Mouse (Mus musculus) kidney, embryonic 16.5 days (tissue): ENCODE results near the gene Cd244a. TPM values are rescaled to one million over a fixed set of nuclear protein-coding genes. Genes with fewer than 3 reads are reported as not detected.

Source experiments
- ATAC-seq: fragments of 200-750 bp; cut with Nextera tagmentation; 2 replicates; pipeline ENCODE4 v1.8.0; 2017; ENCODE audit warnings: moderate TSS enrichment; ENCODE audit not compliant: low FRiP score, low TSS enrichment
- H3K27ac ChIP-seq: fragments of 300-500 bp; sonication (generic); 2 replicates; pipeline ENCODE4 v1.5.1; 2014; ENCODE audit warnings: low read length
- H3K27me3 ChIP-seq: fragments of 300-500 bp; sonication (generic); 2 replicates; pipeline ENCODE4 v1.6.1; 2014; ENCODE audit warnings: low read length, control low read depth, mixed read lengths; ENCODE audit not compliant: insufficient read depth
- H3K36me3 ChIP-seq: fragments of 300-500 bp; sonication (generic); 2 replicates; pipeline ENCODE4 v1.6.1; 2014; ENCODE audit warnings: low read length, control low read depth, mixed read lengths; ENCODE audit not compliant: insufficient read depth
- H3K4me1 ChIP-seq: fragments of 300-500 bp; sonication (generic); 2 replicates; pipeline ENCODE4 v1.6.1; 2014; ENCODE audit warnings: low read length, control low read depth, mixed read lengths; ENCODE audit not compliant: insufficient read depth
- H3K4me2 ChIP-seq: fragments of 300-500 bp; sonication (generic); replicated peaks from 2 replicates; pipeline ENCODE4 v1.6.1; 2014; ENCODE audit warnings: low read depth, low read length
- H3K4me3 ChIP-seq: fragments of 300-500 bp; sonication (generic); 2 replicates; pipeline ENCODE4 v1.5.1; 2014; ENCODE audit warnings: mild to moderate bottlenecking, low read length
- H3K9ac ChIP-seq: fragments of 300-500 bp; sonication (generic); replicated peaks from 2 replicates; pipeline ENCODE4 v1.6.1; 2014; ENCODE audit warnings: low read length
- H3K9me3 ChIP-seq: fragments of 300-500 bp; sonication (generic); 2 replicates; pipeline ENCODE4 v1.6.1; 2016; ENCODE audit warnings: low read length, control low read depth
- WGBS: fragments of 180-500 bp; shearing (Covaris S2); extraction: QIAGEN DNeasy Blood & Tissue Kit; methylation state at CpG from one replicate; pipeline ENCODE4 v1.1.7; 2014; 5-methylcytosine and 5-hydroxymethylcytosine counted together
- polyA plus RNA-seq: library from polyadenylated mRNA; unstranded; fragments of >200 nt; fragmentation: Nextera tagmentation; extraction: Ambion mirVana; gene quantifications from 2 replicates; pipeline ENCODE4 v1.2.1, GENCODE M21; 2015

Cd244a gene
- polyA plus RNA-seq, 1 experiment from 2014 or later, result 0.07 TPM

DNA sequence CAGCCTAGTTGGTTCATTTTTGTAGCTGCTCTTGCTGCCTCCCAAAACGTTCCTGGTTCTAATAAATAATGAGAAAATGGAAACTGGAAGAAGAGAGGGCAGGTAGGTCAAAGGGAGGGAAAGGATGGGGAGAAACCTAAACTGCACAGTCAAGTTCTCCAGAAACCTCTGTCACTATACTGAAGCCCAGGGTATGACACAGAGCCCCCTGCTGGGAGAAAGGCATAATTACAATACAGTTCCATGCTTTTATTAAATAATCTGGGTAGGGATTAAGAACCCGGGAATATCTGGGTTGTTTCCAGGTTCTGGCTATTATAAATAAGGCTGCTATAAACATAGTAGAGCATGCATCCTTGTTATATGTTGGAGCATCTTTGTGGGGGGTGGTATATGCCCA lies 55.0 kb downstream of the Cd244a start:
- WGBS, result 37% methylated on average over 2 of the region's 2 CpGs
- no peaks in the 10 kb centered on the region for H3K27me3 ChIP-seq
- no peak for ATAC-seq
- no peak overlapping the region for H3K27ac ChIP-seq
- no peaks in the 10 kb centered on the region for H3K4me1 ChIP-seq
- no peak overlapping the region for H3K4me2 ChIP-seq
- no peak overlapping the region for H3K4me3 ChIP-seq
- no peaks in the 10 kb centered on the region for H3K9me3 ChIP-seq
- no peak overlapping the region for H3K9ac ChIP-seq
- no peaks in the 10 kb centered on the region for H3K36me3 ChIP-seq

DNA sequence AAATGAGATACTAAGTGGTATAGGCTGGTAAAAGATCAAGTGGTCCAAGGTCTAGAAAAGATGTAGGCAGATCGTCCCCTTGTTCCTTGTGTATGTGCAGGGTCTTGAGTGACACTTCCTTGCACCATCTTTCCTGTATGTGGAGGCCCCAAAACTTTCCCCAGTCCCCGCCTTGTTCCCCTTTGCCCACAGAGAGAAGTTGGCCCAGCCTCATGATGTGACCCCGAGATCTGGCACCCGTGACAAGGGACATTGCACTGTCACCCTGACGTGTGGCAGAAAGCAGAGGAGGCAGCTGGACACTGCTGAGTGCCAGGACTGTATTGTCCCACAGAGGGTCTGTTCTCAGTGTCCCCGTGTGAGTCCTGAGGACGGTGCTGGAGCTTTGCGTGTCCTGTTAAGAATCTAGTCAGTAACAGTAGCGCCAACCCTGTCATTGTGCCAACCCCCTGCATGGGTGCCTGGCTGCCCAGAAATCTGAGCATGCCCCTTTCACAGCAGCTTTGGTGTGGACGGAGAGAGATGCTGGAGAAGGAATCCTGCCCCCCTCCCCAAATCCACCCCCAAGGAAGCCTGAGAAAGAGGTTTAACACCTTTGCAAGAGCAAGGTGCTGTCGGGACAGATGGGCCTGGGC lies 58.0 kb downstream of the Cd244a start:
- WGBS, result 68% methylated on average over 11 of the region's 11 CpGs
- Histone ChIP-seq H3K4me1 (no peaks in the 10 kb centered on the region), H3K36me3 (no peaks in the 10 kb centered on the region)

DNA sequence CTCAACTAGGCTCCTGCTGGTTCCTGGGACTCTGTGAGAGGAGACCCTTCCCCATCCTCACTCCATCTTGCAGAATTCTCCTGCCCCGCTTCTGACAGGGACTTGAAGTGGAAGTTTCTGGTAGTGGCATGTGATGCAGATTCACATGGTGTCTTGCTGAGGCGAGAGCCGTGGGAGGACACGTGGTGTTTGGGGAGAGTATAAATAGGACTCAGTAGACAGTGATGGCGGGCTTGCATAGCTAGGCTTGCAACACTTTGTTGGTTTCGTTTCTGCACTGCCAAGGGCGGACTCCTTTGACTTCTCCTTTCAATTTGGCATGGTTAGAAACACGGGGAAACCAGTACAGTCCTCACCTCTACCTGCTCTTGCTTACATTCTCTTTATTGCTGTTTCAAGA lies 60.0 kb downstream of the Cd244a start:
- Histone ChIP-seq H3K36me3 (no peaks in the 10 kb centered on the region), H3K27ac (no peak overlapping the region), H3K4me1 (no peaks in the 10 kb centered on the region), H3K9me3 (no peaks in the 10 kb centered on the region; the same call in 1 of the 2 replicates), H3K27me3 (no peaks in the 10 kb centered on the region), H3K4me3 (no peak overlapping the region), H3K9ac (no peak overlapping the region), H3K4me2 (no peak overlapping the region)
- ATAC-seq, result no peak
- WGBS, result 86% methylated on average over 8 of the region's 8 CpGs

More for the DNA sequence above, 58.0 kb downstream of the Cd244a start:
- no peak for ATAC-seq
- Histone ChIP-seq H3K4me3 (no peak overlapping the region), H3K9ac (no peak overlapping the region), H3K4me2 (no peak overlapping the region), H3K9me3 (no peaks in the 10 kb centered on the region), H3K27ac (no peak overlapping the region), H3K27me3 (no peaks in the 10 kb centered on the region)

DNA sequence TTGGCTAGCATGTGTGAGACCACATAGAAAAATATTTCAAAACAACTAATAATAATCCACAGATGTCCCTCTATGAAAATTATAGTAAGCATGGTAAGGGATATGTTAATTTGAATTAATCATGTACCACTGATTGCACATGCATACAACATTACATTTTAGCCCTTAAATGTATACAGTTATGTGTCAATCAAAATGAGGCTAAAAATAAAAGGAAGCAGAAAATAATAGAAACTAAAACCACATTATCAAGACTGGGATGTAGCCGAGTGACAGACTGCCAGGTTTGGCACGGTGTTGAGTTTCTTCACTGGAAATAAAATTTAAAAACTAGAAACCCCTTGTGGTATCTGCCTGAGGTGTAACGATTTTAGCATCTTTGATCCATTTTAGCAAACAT lies 60.7 kb downstream of the Cd244a start:
- no peaks in the 10 kb centered on the region for H3K4me1 ChIP-seq
- no peak overlapping the region for H3K4me3 ChIP-seq
- no peaks in the 10 kb centered on the region; the same call in 1 of the 2 replicates for H3K9me3 ChIP-seq
- ATAC-seq, result no peak
- 83% methylated on average over 3 of the region's 3 CpGs for WGBS
- H3K27ac ChIP-seq, result no peak overlapping the region
- no peaks in the 10 kb centered on the region for H3K27me3 ChIP-seq
- no peak overlapping the region for H3K4me2 ChIP-seq
- no peak overlapping the region for H3K9ac ChIP-seq
- H3K36me3 ChIP-seq, result no peaks in the 10 kb centered on the region

DNA sequence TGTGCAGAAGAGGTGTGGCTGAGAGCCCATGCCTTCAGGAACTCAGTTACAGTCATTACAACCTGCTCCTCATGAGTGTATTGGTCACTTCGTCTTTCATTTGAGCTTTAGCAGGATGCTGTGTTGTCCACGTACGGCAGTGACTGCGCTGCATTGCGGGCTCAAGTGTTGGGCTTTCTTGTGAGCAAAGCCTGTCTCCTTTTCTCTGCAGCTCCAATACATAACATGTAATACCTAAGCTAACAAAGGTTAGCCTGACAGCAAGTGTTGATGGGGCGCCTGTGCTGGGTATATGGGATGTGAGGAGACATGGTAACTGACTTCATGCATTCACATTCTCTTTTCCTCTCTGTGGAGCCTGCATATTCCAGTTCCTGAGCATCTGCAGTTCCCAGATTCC lies 61.1 kb downstream of the Cd244a start:
- Histone ChIP-seq H3K9ac (no peak overlapping the region), H3K4me2 (no peak overlapping the region), H3K27me3 (no peaks in the 10 kb centered on the region), H3K36me3 (no peaks in the 10 kb centered on the region), H3K4me3 (no peak overlapping the region), H3K9me3 (no peaks in the 10 kb centered on the region; the same call in 1 of the 2 replicates), H3K27ac (no peak overlapping the region), H3K4me1 (no peaks in the 10 kb centered on the region)
- WGBS, result 90% methylated on average over 6 of the region's 6 CpGs
- no peak for ATAC-seq

DNA sequence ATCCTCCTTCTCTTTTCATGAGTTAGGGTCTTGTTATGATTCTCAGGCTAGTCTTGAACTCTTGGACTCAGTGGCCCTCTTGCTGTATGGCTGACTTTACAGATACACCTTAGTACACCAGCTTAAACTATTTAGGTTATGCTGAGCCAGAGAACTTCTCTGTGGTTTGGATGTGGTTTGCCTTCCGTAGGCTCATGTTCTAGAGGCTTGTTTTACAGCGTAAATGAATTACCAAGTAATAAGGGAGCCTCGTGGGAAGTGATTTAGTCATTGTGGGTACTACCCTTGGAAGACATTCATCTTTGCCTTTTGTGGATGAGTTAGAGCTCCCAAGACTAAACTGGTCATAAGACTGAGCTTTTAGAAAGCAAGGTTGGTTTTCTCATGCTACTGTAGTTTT lies 68.8 kb downstream of the Cd244a start:
- Histone ChIP-seq H3K9me3 (no peaks in the 10 kb centered on the region; the same call in 1 of the 2 replicates), H3K4me3 (no peak overlapping the region), H3K4me2 (no peak overlapping the region), H3K4me1 (no peaks in the 10 kb centered on the region), H3K27me3 (no peaks in the 10 kb centered on the region), H3K36me3 (no peaks in the 10 kb centered on the region), H3K27ac (no peak overlapping the region), H3K9ac (no peak overlapping the region)
- WGBS, result 81% methylated on average over 3 of the region's 3 CpGs
- no peak for ATAC-seq

DNA sequence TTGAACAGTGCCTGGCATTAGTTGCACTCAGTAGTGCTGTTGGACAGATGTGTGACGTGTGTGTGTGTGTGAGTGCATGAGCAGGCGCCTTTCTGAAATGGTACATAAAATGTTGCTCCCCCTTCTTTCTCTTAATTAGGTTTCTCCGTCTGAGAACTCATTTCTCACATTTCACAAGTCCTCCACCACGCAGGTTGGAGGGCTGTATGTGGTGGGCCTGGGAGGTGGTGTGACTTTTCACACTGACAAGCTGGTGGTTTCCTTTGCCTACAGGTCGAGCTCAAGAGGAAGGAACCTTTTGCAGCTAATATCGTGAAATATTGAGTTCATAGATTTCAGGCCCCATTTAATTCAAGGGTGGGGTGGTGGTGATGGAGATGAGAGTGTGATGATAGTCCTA lies 70.2 kb downstream of the Cd244a start:
- no peak overlapping the region for H3K4me3 ChIP-seq
- whole genome bisulfite sequencing, result 42% methylated on average over 6 of the region's 6 CpGs

DNA sequence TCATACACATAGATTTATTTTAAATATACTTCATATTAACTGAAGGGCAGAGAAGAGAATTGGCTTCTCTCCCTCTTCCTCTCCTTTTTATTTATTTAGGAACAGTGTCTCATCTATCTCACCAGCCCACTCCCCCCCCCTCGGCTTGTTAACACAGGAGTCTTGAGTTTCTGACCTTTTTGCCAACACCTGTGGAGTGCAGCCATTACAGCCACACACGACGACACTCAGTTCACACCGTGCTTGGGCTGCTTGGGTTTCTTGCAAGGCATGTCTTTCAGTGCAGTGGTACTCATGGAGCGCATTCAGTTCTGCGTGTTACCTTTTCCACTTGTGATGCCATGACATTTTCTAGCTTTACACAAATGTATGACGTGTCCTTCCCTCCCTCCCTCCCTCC lies 71.0 kb downstream of the Cd244a start:
- no peak for ATAC-seq
- H3K36me3 ChIP-seq, result no peaks in the 10 kb centered on the region
- no peaks in the 10 kb centered on the region for H3K27me3 ChIP-seq
- H3K4me1 ChIP-seq, result no peaks in the 10 kb centered on the region
- H3K9me3 ChIP-seq, result no peaks in the 10 kb centered on the region
- 50% methylated on average over 7 of the region's 7 CpGs for WGBS
- H3K4me3 ChIP-seq, result no peak overlapping the region
- no peak overlapping the region for H3K27ac ChIP-seq
- H3K9ac ChIP-seq, result no peak overlapping the region
- H3K4me2 ChIP-seq, result no peak overlapping the region

More for the DNA sequence above, 70.2 kb downstream of the Cd244a start:
- no peak for ATAC-seq
- H3K4me2 ChIP-seq, result no peak overlapping the region
- H3K27ac ChIP-seq, result no peak overlapping the region
- no peaks in the 10 kb centered on the region for H3K27me3 ChIP-seq
- no peaks in the 10 kb centered on the region; the same call in 1 of the 2 replicates for H3K9me3 ChIP-seq
- H3K36me3 ChIP-seq, result no peaks in the 10 kb centered on the region
- H3K9ac ChIP-seq, result no peak overlapping the region
- no peaks in the 10 kb centered on the region for H3K4me1 ChIP-seq

DNA sequence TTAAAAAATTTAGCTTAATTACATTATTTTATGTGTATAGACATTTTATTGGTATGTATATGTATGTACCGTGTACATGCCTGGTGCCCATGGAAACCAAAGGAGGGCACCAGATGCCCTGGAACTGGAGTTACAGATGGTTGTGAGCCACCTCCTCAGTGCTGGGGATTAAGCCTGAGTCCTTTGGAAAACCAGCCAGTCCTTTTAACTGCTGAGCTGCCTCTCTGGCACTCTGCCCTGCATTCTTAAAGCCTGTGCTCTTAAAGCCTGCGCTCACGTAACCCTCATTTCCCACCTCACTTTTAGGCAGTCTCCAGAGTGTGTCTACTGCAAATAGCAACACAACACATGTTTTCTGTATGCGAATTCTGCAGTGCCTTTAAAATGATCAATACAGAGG lies 71.9 kb downstream of the Cd244a start:
- 77% methylated on average over 4 of the region's 4 CpGs for WGBS

DNA sequence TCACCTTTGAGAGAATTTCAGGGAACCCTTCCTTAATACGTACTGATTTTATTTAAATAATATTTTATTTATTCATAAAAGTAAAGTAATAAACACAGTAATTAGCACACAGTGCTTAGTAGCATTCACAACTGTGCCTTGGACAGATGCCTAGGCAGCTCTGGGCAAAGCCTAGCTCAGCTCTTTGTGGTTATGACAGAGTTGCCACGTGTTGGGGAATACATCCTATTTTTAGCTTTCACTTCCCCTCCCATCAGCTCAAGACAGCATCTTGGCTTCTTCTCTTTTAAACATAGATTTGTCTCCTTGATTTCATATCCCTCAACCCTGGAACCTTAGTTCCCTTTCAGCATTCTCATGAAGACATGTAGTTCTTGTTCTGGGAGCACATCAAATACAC lies 72.5 kb downstream of the Cd244a start:
- no peak overlapping the region for H3K9ac ChIP-seq
- no peaks in the 10 kb centered on the region for H3K9me3 ChIP-seq
- no peaks in the 10 kb centered on the region for H3K4me1 ChIP-seq
- H3K4me2 ChIP-seq, result no peak overlapping the region
- 73% methylated on average over 2 of the region's 2 CpGs for WGBS
- no peaks in the 10 kb centered on the region for H3K36me3 ChIP-seq
- no peak overlapping the region for H3K4me3 ChIP-seq
- no peak overlapping the region for H3K27ac ChIP-seq
- no peaks in the 10 kb centered on the region for H3K27me3 ChIP-seq
- no peak for ATAC-seq

More for the DNA sequence above, 71.9 kb downstream of the Cd244a start:
- H3K36me3 ChIP-seq, result no peaks in the 10 kb centered on the region
- no peak overlapping the region for H3K4me3 ChIP-seq
- no peaks in the 10 kb centered on the region for H3K4me1 ChIP-seq
- no peaks in the 10 kb centered on the region for H3K27me3 ChIP-seq
- no peak overlapping the region for H3K4me2 ChIP-seq
- no peak for ATAC-seq
- no peaks in the 10 kb centered on the region for H3K9me3 ChIP-seq
- H3K9ac ChIP-seq, result no peak overlapping the region
- H3K27ac ChIP-seq, result no peak overlapping the region
